ENCODE assay signal across 15 mouse cellular contexts in the genomic region with DNA sequence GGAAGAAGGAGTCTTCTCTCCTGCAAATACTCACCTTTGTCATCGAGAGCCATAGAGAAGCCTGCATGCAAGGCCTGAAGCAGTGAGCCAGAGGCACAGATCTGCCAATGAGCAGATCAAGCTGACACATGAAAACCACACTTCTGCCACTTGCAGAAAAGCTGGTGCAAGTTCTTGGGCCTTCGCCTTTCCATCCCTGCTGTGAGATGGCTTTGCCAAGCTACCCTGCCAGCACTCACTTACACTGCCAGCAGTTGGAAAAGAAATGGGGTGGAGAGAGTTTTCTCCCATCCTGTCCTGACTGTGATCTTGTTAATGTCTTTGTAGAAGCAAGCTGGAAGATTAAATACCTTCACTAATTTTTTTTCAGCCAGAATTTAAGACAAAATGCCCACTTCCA.
DNase-seq lines count a peak whose midpoint lies in the region; ATAC-seq and TF ChIP-seq lines count a peak whose summit lies in the region.
"Had no signal": no experiment of that assay in that cellular context is flagged by ENCODE, and none has a peak within 500 bp of the region (broad histone marks: within the 10 kb centered on the region; RNA-seq: fewer than 3 reads in every experiment).

No protein-coding gene starts in this region.

- H3K27me3 ChIP-seq in hindbrain, embryonic 15.5 days, result no peaks in the 10 kb centered on the region
- H3K27me3 ChIP-seq in hindbrain, embryonic 12.5 days, result no peaks in the 10 kb centered on the region
- H3K27me3 ChIP-seq in liver, postnatal 0 days (ENCODE audit: insufficient read depth, low read length), result no peaks in the 10 kb centered on the region

- 59% methylated on average over 2 of the region's 2 CpGs for WGBS in hindbrain, embryonic 15.5 days
- WGBS in hindbrain, embryonic 12.5 days, result 80% methylated on average over 2 of the region's 2 CpGs
- 71% methylated on average over 2 of the region's 2 CpGs for WGBS in liver, postnatal 0 days (ENCODE audit: insufficient replicate concordance)

- peak; percentile 7 for DNase-seq in right cerebral cortex, adult 18-20 months
- no peak for DNase-seq in right cerebral cortex, postnatal 25 days
- peak; percentile 5 for DNase-seq in cerebellum, adult 9-10 months
- DNase-seq in frontal cortex, postnatal 36 days (ENCODE audit: low spot score in 2 of 2), result peak; percentile 11 to 27
- no peak for DNase-seq in liver, postnatal 0 days
- DNase-seq in adipocyte (ENCODE audit: low spot score), result no peak
- DNase-seq: adrenal gland, postnatal 10 days; gastrocnemius, postnatal 10 days; heart, postnatal 10 days; lung, embryonic 14.5 days; midbrain, embryonic 14.5 days; thymus, postnatal 4 days had no signal

- no peak overlapping the region for H3K4me2 ChIP-seq in hindbrain, embryonic 15.5 days
- no peak overlapping the region for H3K4me2 ChIP-seq in hindbrain, embryonic 12.5 days (replicated peaks)
- no peak overlapping the region for H3K4me2 ChIP-seq in liver, postnatal 0 days (ENCODE audit: low read depth, low read length)
- H3K4me2 ChIP-seq: lung, embryonic 14.5 days had no signal

- no peak for ATAC-seq in hindbrain, embryonic 15.5 days (ENCODE audit: low FRiP score, low read depth)
- ATAC-seq in hindbrain, embryonic 12.5 days (ENCODE audit: low FRiP score), result no peak
- ATAC-seq in liver, postnatal 0 days, result no peak

- H3K36me3 ChIP-seq in hindbrain, embryonic 15.5 days, result no peaks in the 10 kb centered on the region
- H3K36me3 ChIP-seq in hindbrain, embryonic 12.5 days, result no peaks in the 10 kb centered on the region
- no peaks in the 10 kb centered on the region for H3K36me3 ChIP-seq in liver, postnatal 0 days (replicated peaks; ENCODE audit: insufficient read depth, low read length)
- H3K36me3 ChIP-seq: G1E had no signal

- H3K4me3 ChIP-seq in hindbrain, embryonic 15.5 days, result no peak overlapping the region
- H3K4me3 ChIP-seq in hindbrain, embryonic 12.5 days, result no peak overlapping the region
- H3K4me3 ChIP-seq in liver, postnatal 0 days (ENCODE audit: low read depth, low read length), result no peak overlapping the region

- no peak for TF ChIP-seq CTCF in liver, postnatal 0 days (IDR thresholded peaks at IDR 0.05; ENCODE audit: low read depth)

- no peak overlapping the region for H3K9ac ChIP-seq in hindbrain, embryonic 15.5 days
- no peak overlapping the region for H3K9ac ChIP-seq in hindbrain, embryonic 12.5 days
- no peak overlapping the region for H3K9ac ChIP-seq in liver, postnatal 0 days (replicated peaks)
- H3K9ac ChIP-seq: lung, embryonic 14.5 days had no signal

- H3K4me1 ChIP-seq in hindbrain, embryonic 15.5 days (replicated peaks), result no peaks in the 10 kb centered on the region
- no peaks in the 10 kb centered on the region for H3K4me1 ChIP-seq in hindbrain, embryonic 12.5 days
- no peaks in the 10 kb centered on the region for H3K4me1 ChIP-seq in liver, postnatal 0 days (ENCODE audit: insufficient read depth)

- H3K27ac ChIP-seq in hindbrain, embryonic 15.5 days (replicated peaks), result 0 out of 2 replicates have a peak overlapping the region, but pooled peaks have one; percentile 3
- H3K27ac ChIP-seq in hindbrain, embryonic 12.5 days, result no peak overlapping the region
- no peak overlapping the region for H3K27ac ChIP-seq in liver, postnatal 0 days (ENCODE audit: low read depth)

- TF ChIP-seq EP300 in liver, postnatal 0 days (IDR thresholded peaks at IDR 0.05; ENCODE audit: low read depth), result no peak

- H3K9me3 ChIP-seq in hindbrain, embryonic 15.5 days, result no peaks in the 10 kb centered on the region
- no peaks in the 10 kb centered on the region for H3K9me3 ChIP-seq in hindbrain, embryonic 12.5 days (replicated peaks)
- H3K9me3 ChIP-seq in liver, postnatal 0 days (ENCODE audit: low read length), result no peaks in the 10 kb centered on the region
- H3K9me3 ChIP-seq: G1E had no signal

Comparison
In these comparisons a context has a peak if more than half of its experiments do, and no peak if none do; other contexts are left out.
1. DNase-seq: peak in right cerebral cortex, adult 18-20 months (single experiment), cerebellum, adult 9-10 months (single experiment) and frontal cortex, postnatal 36 days (2 of 2); none in right cerebral cortex, postnatal 25 days (single experiment), liver, postnatal 0 days (single experiment) and adipocyte (single experiment).